Mouse (Mus musculus): ENCODE data around the gene Dtl. TPM values are rescaled to one million over a fixed set of nuclear protein-coding genes. Genes with fewer than 3 reads are reported as not detected.
"Not testable (repeated sequence)": the region's sequence is repeated elsewhere in the genome, so short reads cannot be mapped to it uniquely, and the experiment has no call there.

Gene Dtl
- polyA plus RNA-seq, 1 experiment from 2014 or later, result 11.8 TPM

GRCm38 (mm10) chr1:191520194-191520593 is 55.1 kb downstream of the Dtl start:
- Histone ChIP-seq H3K9me3 (ENCODE audit: low read length) (no peaks in the 10 kb centered on the region), H3K9ac (replicated peaks) (no peak overlapping the region), H3K4me2 (ENCODE audit: low read depth, low read length) (no peak overlapping the region), H3K27ac (ENCODE audit: low read depth) (no peak overlapping the region), H3K4me1 (ENCODE audit: insufficient read depth) (peaks cover 16% of the 10 kb centered on the region), H3K27me3 (ENCODE audit: insufficient read depth, low read length) (no peaks in the 10 kb centered on the region), H3K36me3 (replicated peaks; ENCODE audit: insufficient read depth, low read length) (no peaks in the 10 kb centered on the region), H3K4me3 (ENCODE audit: low read depth, low read length) (no peak overlapping the region)
- TF ChIP-seq EP300 (IDR thresholded peaks at IDR 0.05; ENCODE audit: low read depth) (no peak), CTCF (IDR thresholded peaks at IDR 0.05; ENCODE audit: low read depth) (no peak)
- peak; percentile 37; the same call in 1 of the 2 replicates for ATAC-seq
- no peak for DNase-seq
- 46% methylated on average over 7 of the region's 7 CpGs for WGBS (ENCODE audit: insufficient replicate concordance)

GRCm38 (mm10) chr1:191519329-191520066 is 55.8 kb downstream of the Dtl start:
- Histone ChIP-seq H3K27me3 (ENCODE audit: insufficient read depth, low read length) (no peaks in the 10 kb centered on the region), H3K27ac (ENCODE audit: low read depth) (no peak overlapping the region), H3K4me1 (ENCODE audit: insufficient read depth) (peaks cover 16% of the 10 kb centered on the region), H3K4me2 (ENCODE audit: low read depth, low read length) (no peak overlapping the region), H3K9me3 (ENCODE audit: low read length) (no peaks in the 10 kb centered on the region), H3K9ac (replicated peaks) (no peak overlapping the region), H3K36me3 (replicated peaks; ENCODE audit: insufficient read depth, low read length) (no peaks in the 10 kb centered on the region), H3K4me3 (ENCODE audit: low read depth, low read length) (no peak overlapping the region)
- DNase-seq (no peak), ATAC-seq (peak; percentile 58)
- no peak for TF ChIP-seq CTCF (IDR thresholded peaks at IDR 0.05; ENCODE audit: low read depth)
- TF ChIP-seq EP300 (IDR thresholded peaks at IDR 0.05; ENCODE audit: low read depth), result no peak
- 67% methylated on average over 4 of the region's 4 CpGs for WGBS (ENCODE audit: insufficient replicate concordance)

- no peak overlapping the region for H3K27ac ChIP-seq (ENCODE audit: low read depth)
- 71% methylated on average over 4 of the region's 4 CpGs for WGBS (ENCODE audit: insufficient replicate concordance)
- no peak for DNase-seq
- H3K36me3 ChIP-seq (replicated peaks; ENCODE audit: insufficient read depth, low read length), result no peaks in the 10 kb centered on the region
- H3K27me3 ChIP-seq (ENCODE audit: insufficient read depth, low read length), result no peaks in the 10 kb centered on the region
- H3K4me2 ChIP-seq (ENCODE audit: low read depth, low read length), result no peak overlapping the region
- no peaks in the 10 kb centered on the region for H3K9me3 ChIP-seq (ENCODE audit: low read length)
- H3K9ac ChIP-seq (replicated peaks), result no peak overlapping the region
- peaks cover 16% of the 10 kb centered on the region for H3K4me1 ChIP-seq (ENCODE audit: insufficient read depth)
- no peak for ATAC-seq
- no peak overlapping the region for H3K4me3 ChIP-seq (ENCODE audit: low read depth, low read length)
- TF ChIP-seq EP300 (IDR thresholded peaks at IDR 0.05; ENCODE audit: low read depth), result no peak
- TF ChIP-seq CTCF (IDR thresholded peaks at IDR 0.05; ENCODE audit: low read depth), result no peak
Measured at GRCm38 (mm10) chr1:191518911-191519310, 56.4 kb downstream of the Dtl start.

GRCm38 (mm10) chr1:191517969-191518368 is 57.4 kb downstream of the Dtl start:
- 46% methylated on average over 5 of the region's 5 CpGs for WGBS (ENCODE audit: insufficient replicate concordance)
- Histone ChIP-seq H3K36me3 (replicated peaks; ENCODE audit: insufficient read depth, low read length) (no peaks in the 10 kb centered on the region), H3K27me3 (ENCODE audit: insufficient read depth, low read length) (no peaks in the 10 kb centered on the region), H3K27ac (ENCODE audit: low read depth) (0 out of 2 replicates have a peak overlapping the region, but pooled peaks have one; percentile 12), H3K4me1 (ENCODE audit: insufficient read depth) (peaks cover 16% of the 10 kb centered on the region), H3K9me3 (ENCODE audit: low read length) (no peaks in the 10 kb centered on the region), H3K4me3 (ENCODE audit: low read depth, low read length) (no peak overlapping the region), H3K4me2 (ENCODE audit: low read depth, low read length) (0 out of 2 replicates have a peak overlapping the region, but pooled peaks have one; percentile 18), H3K9ac (replicated peaks) (no peak overlapping the region)
- TF ChIP-seq EP300 (IDR thresholded peaks at IDR 0.05; ENCODE audit: low read depth) (no peak), CTCF (IDR thresholded peaks at IDR 0.05; ENCODE audit: low read depth) (peak; percentile 4; the same call in 1 of the 2 replicates)
- DNase-seq (no peak), ATAC-seq (peak; percentile 62)

DNA sequence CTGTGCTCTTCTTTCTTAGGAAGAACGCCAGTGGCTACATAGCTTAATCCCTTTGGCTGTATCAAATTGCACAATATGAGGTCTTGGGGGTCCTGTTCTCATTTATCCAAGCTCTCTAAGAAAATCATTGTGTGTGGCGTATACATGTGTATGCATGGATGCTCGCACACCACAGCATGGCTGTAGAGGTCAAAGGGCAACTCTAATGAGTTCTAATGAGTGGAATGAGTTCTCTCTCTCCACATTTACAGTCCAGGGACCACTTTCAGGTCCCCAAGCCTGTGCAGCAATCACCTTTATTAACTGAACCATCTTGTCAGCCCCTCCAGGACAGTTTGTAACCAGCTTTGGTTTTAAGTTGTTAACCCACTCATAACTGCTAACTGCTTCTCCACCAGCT is 58.3 kb downstream of the Dtl start:
- Histone ChIP-seq H3K36me3 (replicated peaks; ENCODE audit: insufficient read depth, low read length) (no peaks in the 10 kb centered on the region), H3K4me3 (ENCODE audit: low read depth, low read length) (no peak overlapping the region), H3K9me3 (ENCODE audit: low read length) (no peaks in the 10 kb centered on the region), H3K4me2 (ENCODE audit: low read depth, low read length) (no peak overlapping the region), H3K9ac (replicated peaks) (no peak overlapping the region), H3K27ac (ENCODE audit: low read depth) (no peak overlapping the region), H3K4me1 (ENCODE audit: insufficient read depth) (peaks cover 16% of the 10 kb centered on the region), H3K27me3 (ENCODE audit: insufficient read depth, low read length) (no peaks in the 10 kb centered on the region)
- no peak for DNase-seq
- no peak for ATAC-seq
- TF ChIP-seq EP300 (IDR thresholded peaks at IDR 0.05; ENCODE audit: low read depth) (no peak), CTCF (IDR thresholded peaks at IDR 0.05; ENCODE audit: low read depth) (no peak)
- WGBS (ENCODE audit: insufficient replicate concordance), result 89% methylated on average over 3 of the region's 3 CpGs

DNA sequence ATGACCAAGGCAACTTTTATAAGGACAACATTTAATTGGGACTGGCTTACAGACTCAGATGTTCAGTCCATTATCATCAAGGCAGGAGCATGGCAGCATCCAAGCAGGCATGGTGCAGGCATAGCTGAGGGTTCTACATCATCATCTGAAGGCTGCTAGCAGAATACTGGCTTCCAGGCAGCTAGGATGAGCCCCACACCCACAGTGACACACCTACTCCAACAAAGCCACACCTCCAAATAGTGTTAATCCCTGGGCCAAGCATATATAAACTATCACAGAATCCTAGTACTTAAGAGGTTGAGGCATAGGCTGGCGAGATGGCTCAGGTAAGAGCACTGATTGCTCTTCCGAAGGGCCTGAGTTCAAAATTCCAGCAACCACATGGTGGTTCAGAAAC is 59.0 kb downstream of the Dtl start:
- not testable (repeated sequence) for H3K27me3 ChIP-seq (ENCODE audit: insufficient read depth, low read length); H3K36me3 ChIP-seq (replicated peaks; ENCODE audit: insufficient read depth, low read length); H3K9ac ChIP-seq (replicated peaks); ATAC-seq; H3K27ac ChIP-seq (ENCODE audit: low read depth); DNase-seq; H3K4me3 ChIP-seq (ENCODE audit: low read depth, low read length); H3K4me2 ChIP-seq (ENCODE audit: low read depth, low read length); H3K9me3 ChIP-seq (ENCODE audit: low read length)
- peaks cover 16% of the 10 kb centered on the region for H3K4me1 ChIP-seq (ENCODE audit: insufficient read depth)
- 82% methylated on average over 2 of the region's 2 CpGs for WGBS (ENCODE audit: insufficient replicate concordance)

Measured in liver, postnatal 0 days (tissue).